Mouse (Mus musculus): Measurements from ENCODE around the gene Med14. TPM values are rescaled to one million over a fixed set of nuclear protein-coding genes. Genes with fewer than 3 reads are reported as not detected.

The Med14 gene
- polyA plus RNA-seq, 1 experiment = 12.4 TPM

DNA sequence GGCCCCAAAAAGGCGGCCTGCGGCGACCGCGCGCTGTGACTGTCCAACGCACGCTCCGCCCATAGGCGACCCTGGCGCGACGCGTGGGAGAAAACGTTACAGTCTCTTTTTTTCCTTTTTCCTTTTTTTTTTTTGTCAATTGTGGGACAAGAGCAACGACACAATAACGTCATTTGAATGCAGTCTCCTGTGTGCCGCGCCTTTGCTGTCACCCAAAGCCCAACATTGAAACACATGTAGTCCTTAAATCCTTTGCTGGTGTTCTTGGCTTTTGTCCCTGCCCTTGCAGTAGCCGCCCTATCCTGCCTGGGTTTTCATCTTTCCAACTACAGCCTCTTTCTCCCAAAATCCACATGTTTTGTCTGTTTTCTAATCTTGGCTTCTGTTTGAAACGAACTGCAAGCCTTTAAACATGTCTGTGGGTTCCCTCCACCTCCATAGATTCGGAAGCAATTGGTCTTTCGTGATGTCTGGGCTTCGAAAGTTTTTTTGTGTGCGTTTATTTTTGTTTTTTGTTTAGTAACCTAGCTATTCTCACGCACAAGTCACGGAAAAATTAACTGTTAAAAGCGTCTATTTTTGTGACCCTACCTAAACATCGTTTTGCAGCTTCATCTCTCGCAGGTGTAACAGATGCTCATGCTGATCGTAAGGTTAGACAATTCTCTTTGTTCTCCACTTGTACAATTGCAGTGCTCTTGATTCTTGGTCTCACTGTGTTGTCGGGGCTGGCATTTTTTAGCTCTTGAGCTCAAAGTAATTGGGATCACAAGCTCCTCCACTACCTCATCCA lies 657 bp upstream of the Med14 start:
- H3K4me3 ChIP-seq (replicated peaks; ENCODE audit: extremely low read depth, low read depth, low read length) = peak overlapping the region; percentile 86
- WGBS = 22% methylated on average over 32 of the region's 32 CpGs
- no peaks in the 10 kb centered on the region; the same call in 1 of the 2 replicates for H3K4me1 ChIP-seq (ENCODE audit: control insufficient read depth, insufficient read depth, low read length)
- no peak for DNase-seq
- no peak for TF ChIP-seq POLR2A (IDR thresholded peaks at IDR 0.05; ENCODE audit: borderline replicate concordance, extremely low read depth, low read depth, low read length)
- TF ChIP-seq CTCF (IDR thresholded peaks at IDR 0.05; ENCODE audit: insufficient read depth, low read length) = no peak

DNA sequence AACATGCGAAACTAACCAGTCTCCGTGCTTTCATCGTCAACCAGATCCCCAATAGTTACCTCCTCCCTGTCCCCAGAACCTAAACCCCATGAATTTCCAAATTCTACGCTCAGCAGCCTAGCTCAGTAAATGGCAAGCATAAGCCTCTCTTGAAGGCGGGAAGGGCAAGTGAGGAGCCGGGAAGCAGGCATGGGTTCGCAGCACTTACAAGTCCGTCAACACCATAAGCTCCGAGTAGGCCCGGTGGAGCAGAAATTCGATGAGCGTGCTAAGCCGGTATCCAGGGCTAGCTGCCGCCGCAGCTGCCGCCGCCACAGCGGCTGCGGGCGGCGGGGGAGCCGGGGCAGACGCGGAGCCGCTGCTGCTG lies 631 bp downstream of the Med14 start:
- peak overlapping the region; percentile 79 for H3K4me3 ChIP-seq (replicated peaks; ENCODE audit: extremely low read depth, low read depth, low read length)
- 6% methylated on average over 25 of the region's 25 CpGs for WGBS
- DNase-seq = no peak
- no peak for TF ChIP-seq POLR2A (IDR thresholded peaks at IDR 0.05; ENCODE audit: borderline replicate concordance, extremely low read depth, low read depth, low read length)
- TF ChIP-seq CTCF (IDR thresholded peaks at IDR 0.05; ENCODE audit: insufficient read depth, low read length) = no peak
- H3K4me1 ChIP-seq (ENCODE audit: control insufficient read depth, insufficient read depth, low read length) = no peaks in the 10 kb centered on the region; the same call in 1 of the 2 replicates

DNA sequence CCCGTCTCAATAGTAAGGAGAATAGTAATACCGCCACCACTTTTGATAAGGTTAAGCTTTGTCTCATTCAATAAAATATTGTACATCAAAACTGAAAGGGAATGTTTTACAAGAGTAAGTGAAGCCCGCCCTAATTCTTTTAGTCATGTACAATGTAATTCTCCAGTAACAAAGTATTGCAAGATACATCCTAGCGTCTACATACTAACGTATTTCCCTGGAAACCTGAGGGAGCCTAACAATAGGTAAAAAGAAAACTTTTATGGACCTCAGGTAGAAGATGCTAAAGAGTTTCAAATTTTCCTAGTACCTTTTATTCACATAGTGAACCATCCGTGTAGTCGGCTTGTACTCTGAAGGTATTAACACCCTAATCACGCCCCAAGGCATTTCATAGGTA lies 1.4 kb downstream of the Med14 start:
- no peaks in the 10 kb centered on the region; the same call in 1 of the 2 replicates for H3K4me1 ChIP-seq (ENCODE audit: control insufficient read depth, insufficient read depth, low read length)
- DNase-seq = no peak
- 33% methylated on average over 8 of the region's 8 CpGs for WGBS
- peak overlapping the region; percentile 79 for H3K4me3 ChIP-seq (replicated peaks; ENCODE audit: extremely low read depth, low read depth, low read length)
- no peak for TF ChIP-seq CTCF (IDR thresholded peaks at IDR 0.05; ENCODE audit: insufficient read depth, low read length)
- TF ChIP-seq POLR2A (IDR thresholded peaks at IDR 0.05; ENCODE audit: borderline replicate concordance, extremely low read depth, low read depth, low read length) = no peak

DNA sequence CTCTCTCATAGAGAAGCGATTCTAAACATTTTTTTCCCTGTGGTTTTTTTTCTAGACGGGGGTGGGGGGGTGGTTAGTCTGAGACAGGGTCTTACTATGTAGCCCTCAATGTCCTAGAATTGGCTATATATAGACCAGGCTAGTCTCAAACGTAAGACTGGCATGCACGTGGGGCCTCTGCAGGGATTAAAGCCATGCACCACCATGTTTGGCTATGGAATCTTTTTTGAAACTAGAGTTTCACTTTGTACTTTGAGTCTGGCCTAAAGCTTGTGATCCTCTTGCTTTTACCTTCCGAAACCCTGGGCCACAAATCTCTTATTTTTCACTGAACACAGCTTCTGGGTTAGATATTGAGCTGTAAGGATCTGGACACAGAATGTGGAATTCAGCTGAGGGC lies 2.2 kb downstream of the Med14 start:
- no peak for TF ChIP-seq POLR2A (IDR thresholded peaks at IDR 0.05; ENCODE audit: borderline replicate concordance, extremely low read depth, low read depth, low read length)
- TF ChIP-seq CTCF (IDR thresholded peaks at IDR 0.05; ENCODE audit: insufficient read depth, low read length) = no peak
- WGBS = 47% methylated on average over 5 of the region's 5 CpGs
- Histone ChIP-seq H3K4me3 (replicated peaks; ENCODE audit: extremely low read depth, low read depth, low read length) (no peak overlapping the region), H3K4me1 (ENCODE audit: control insufficient read depth, insufficient read depth, low read length) (no peaks in the 10 kb centered on the region; the same call in 1 of the 2 replicates)
- DNase-seq = no peak

DNA sequence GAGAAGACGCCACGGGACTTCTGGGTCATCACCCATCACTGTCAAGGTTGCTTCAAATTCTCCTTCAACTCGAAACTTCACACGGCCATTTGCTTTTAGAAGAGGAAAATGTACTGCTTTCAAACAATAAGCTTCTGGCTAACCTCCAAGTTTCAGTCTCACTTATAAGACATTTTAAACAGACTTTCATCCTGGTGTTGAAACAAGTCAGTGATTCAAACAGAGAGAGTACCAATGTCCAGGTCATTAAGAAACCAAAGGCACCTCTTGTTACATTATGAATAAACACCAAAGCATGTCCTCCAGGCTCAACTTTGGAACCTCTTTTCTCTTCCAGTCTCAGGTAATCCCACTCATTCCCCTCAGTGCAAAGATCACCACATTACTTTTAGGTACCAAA lies 14.0 kb downstream of the Med14 start:
- no peak for DNase-seq
- no peak overlapping the region for H3K4me3 ChIP-seq (replicated peaks; ENCODE audit: extremely low read depth, low read depth, low read length)
- TF ChIP-seq CTCF (IDR thresholded peaks at IDR 0.05; ENCODE audit: insufficient read depth, low read length) (no peak), POLR2A (IDR thresholded peaks at IDR 0.05; ENCODE audit: borderline replicate concordance, extremely low read depth, low read depth, low read length) (no peak)
- no peaks in the 10 kb centered on the region for H3K4me1 ChIP-seq (ENCODE audit: control insufficient read depth, insufficient read depth, low read length)
- WGBS = 56% methylated on average over 4 of the region's 4 CpGs

DNA sequence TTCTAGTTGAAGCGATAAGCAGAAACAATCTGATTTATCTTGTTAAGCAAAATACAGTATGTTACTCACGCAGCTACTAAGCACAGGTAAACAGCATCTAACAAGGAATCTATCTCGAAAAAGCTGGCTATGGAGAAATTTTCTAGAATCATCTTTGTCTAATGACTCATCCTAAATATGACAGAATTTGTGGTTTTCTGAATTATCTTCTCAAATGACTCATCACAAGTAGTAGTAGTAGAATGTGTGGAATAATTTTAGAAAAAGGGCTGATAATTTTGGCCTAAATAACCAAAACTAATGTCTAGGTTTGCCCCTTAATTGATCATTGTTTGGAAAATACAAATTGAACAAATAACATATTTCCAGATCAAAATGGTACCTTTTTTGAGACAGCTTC lies 15.1 kb downstream of the Med14 start:
- no peak for TF ChIP-seq POLR2A (IDR thresholded peaks at IDR 0.05; ENCODE audit: borderline replicate concordance, extremely low read depth, low read depth, low read length)
- no peak for TF ChIP-seq CTCF (IDR thresholded peaks at IDR 0.05; ENCODE audit: insufficient read depth, low read length)
- 85% methylated on average over 3 of the region's 3 CpGs for WGBS
- DNase-seq = no peak
- H3K4me3 ChIP-seq (replicated peaks; ENCODE audit: extremely low read depth, low read depth, low read length) = no peak overlapping the region
- H3K4me1 ChIP-seq (ENCODE audit: control insufficient read depth, insufficient read depth, low read length) = no peaks in the 10 kb centered on the region

DNA sequence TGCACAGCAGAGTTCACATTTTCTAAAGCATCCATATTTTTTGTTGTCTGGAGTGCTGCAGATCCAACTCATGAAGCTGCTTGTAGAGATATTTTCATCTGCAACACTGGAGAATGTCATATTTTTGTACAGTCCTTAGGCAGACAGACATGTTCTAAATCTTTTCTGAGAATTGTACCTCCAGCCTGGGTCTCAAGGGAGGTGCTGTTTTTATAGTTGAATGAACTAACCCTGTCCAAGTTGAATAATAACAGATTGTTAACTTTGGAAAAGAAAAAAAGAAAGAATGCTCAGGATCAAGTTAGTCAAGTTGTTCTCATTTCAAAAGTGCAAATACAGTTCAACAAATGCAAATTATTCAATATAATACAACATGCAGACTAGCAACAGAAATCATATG lies 21.5 kb downstream of the Med14 start:
- no peak overlapping the region for H3K4me3 ChIP-seq (replicated peaks; ENCODE audit: extremely low read depth, low read depth, low read length)
- DNase-seq = no peak
- H3K4me1 ChIP-seq (ENCODE audit: control insufficient read depth, insufficient read depth, low read length) = no peaks in the 10 kb centered on the region
- TF ChIP-seq CTCF (IDR thresholded peaks at IDR 0.05; ENCODE audit: insufficient read depth, low read length) (no peak), POLR2A (IDR thresholded peaks at IDR 0.05; ENCODE audit: borderline replicate concordance, extremely low read depth, low read depth, low read length) (no peak)

DNA sequence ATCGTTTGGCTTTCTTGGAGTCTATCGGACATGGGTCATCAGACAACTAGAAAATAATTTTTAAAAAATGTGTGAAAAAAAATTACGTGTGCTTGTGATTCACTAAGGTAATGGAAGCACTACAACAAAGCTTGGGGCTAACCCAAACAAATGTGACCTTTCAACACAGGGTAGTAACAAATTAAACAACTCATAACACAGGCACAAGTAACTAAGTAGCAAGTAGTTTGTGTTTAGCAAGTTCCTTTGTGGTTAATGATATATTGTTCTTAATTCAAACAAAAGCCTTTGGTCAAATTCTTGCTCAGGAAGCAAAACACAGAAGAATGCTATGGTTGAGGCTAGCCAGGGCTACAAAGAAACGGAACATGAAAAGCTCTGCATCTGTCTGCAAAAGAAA lies 45.8 kb downstream of the Med14 start:
- Histone ChIP-seq H3K4me3 (replicated peaks; ENCODE audit: extremely low read depth, low read depth, low read length) (no peak overlapping the region), H3K4me1 (ENCODE audit: control insufficient read depth, insufficient read depth, low read length) (no peaks in the 10 kb centered on the region)
- 76% methylated on average over 4 of the region's 4 CpGs for WGBS
- DNase-seq = no peak
- no peak for TF ChIP-seq POLR2A (IDR thresholded peaks at IDR 0.05; ENCODE audit: borderline replicate concordance, extremely low read depth, low read depth, low read length)
- no peak for TF ChIP-seq CTCF (IDR thresholded peaks at IDR 0.05; ENCODE audit: insufficient read depth, low read length)

DNA sequence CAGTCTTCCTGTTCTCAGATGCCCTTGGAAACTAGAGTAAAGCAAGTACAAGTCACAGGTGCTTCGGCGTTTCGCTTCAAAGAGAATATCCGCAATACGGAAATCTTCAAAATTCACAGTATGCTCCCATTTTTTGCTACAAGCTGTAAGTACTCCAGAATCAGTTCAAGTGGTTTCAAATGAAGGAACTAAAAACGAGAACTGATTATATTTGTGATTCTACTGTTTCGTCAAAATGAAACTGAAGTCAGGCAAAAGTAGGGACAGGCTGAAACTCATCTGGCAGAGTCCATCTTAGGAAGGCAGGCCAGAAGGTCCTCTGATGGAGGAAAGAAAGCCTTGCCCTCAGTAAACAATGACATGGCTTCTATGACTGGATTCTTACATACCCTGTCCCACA lies 48.1 kb downstream of the Med14 start:
- WGBS = 89% methylated on average over 7 of the region's 7 CpGs
- H3K4me1 ChIP-seq (ENCODE audit: control insufficient read depth, insufficient read depth, low read length) = no peaks in the 10 kb centered on the region
- no peak for DNase-seq
- H3K4me3 ChIP-seq (replicated peaks; ENCODE audit: extremely low read depth, low read depth, low read length) = no peak overlapping the region
- TF ChIP-seq CTCF (IDR thresholded peaks at IDR 0.05; ENCODE audit: insufficient read depth, low read length) (no peak), POLR2A (IDR thresholded peaks at IDR 0.05; ENCODE audit: borderline replicate concordance, extremely low read depth, low read depth, low read length) (no peak)

DNA sequence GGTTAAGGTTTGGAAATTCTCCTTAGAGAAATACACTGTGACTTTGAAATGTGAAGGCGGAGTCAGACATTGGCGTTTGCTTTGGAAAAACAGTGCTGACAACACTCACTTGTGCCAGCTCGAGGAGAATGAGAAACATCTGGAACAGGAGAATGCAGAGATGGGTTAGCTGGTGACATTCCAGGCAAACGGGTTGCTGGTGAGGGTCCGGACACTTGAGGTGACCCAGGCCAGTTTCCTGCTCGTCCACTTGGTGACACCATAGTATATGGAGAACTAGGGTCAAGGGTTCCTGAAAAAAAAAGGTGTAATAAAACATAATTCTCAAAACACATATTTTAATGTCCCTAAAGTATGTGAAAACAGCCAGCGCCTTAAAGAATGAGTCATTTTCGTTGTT lies 75.0 kb downstream of the Med14 start:
- TF ChIP-seq POLR2A (IDR thresholded peaks at IDR 0.05; ENCODE audit: borderline replicate concordance, extremely low read depth, low read depth, low read length) (no peak), CTCF (IDR thresholded peaks at IDR 0.05; ENCODE audit: insufficient read depth, low read length) (no peak)
- DNase-seq = no peak
- no peak overlapping the region for H3K4me3 ChIP-seq (replicated peaks; ENCODE audit: extremely low read depth, low read depth, low read length)
- 64% methylated on average over 8 of the region's 8 CpGs for WGBS
- no peaks in the 10 kb centered on the region for H3K4me1 ChIP-seq (ENCODE audit: control insufficient read depth, insufficient read depth, low read length)

Measured in lung, adult 2 months (tissue).